Mouse (Mus musculus) hindbrain, embryonic 10.5 days (tissue): Measurements from ENCODE around the gene Unc93a2. TPM values are rescaled to one million over a fixed set of nuclear protein-coding genes. Genes with fewer than 3 reads are reported as not detected.
"Not testable (repeated sequence)": the region's sequence is repeated elsewhere in the genome, so short reads cannot be mapped to it uniquely, and the experiment has no call there.

Experiments
- DNase-seq: peaks from one replicate; pipeline ENCODE4 v3.0.0-alpha.2; 2017; ENCODE audit warnings: low spot score
- H3K27ac ChIP-seq: fragments of 300-500 bp; sonication (generic); 2 replicates; pipeline ENCODE4 v1.5.1; 2016; ENCODE audit warnings: mild to moderate bottlenecking, moderate library complexity
- H3K27me3 ChIP-seq: fragments of 300-500 bp; sonication (generic); 2 replicates; pipeline ENCODE4 v1.6.1; 2016; ENCODE audit warnings: mild to moderate bottlenecking; ENCODE audit not compliant: poor library complexity, insufficient read depth, severe bottlenecking
- H3K36me3 ChIP-seq: fragments of 300-500 bp; sonication (generic); 2 replicates; pipeline ENCODE4 v1.6.1; 2016; ENCODE audit warnings: mild to moderate bottlenecking, moderate library complexity
- H3K4me1 ChIP-seq: fragments of 300-500 bp; sonication (generic); replicated peaks from 2 replicates; pipeline ENCODE4 v1.6.1; 2016; ENCODE audit warnings: mild to moderate bottlenecking
- H3K4me3 ChIP-seq: fragments of 300-500 bp; sonication (generic); 2 replicates; pipeline ENCODE4 v1.5.1; 2016; ENCODE audit warnings: mild to moderate bottlenecking, moderate library complexity
- H3K9me3 ChIP-seq: fragments of 300-500 bp; sonication (generic); 2 replicates; pipeline ENCODE4 v1.6.1; 2016; ENCODE audit warnings: mild to moderate bottlenecking, moderate library complexity
- WGBS: fragments of 180-500 bp; shearing (Covaris S2); methylation state at CpG from one replicate; pipeline ENCODE4 v1.1.7; 2016; 5-methylcytosine and 5-hydroxymethylcytosine counted together
- polyA plus RNA-seq: library from polyadenylated mRNA; unstranded; fragments of >200 nt; fragmentation: Nextera tagmentation; extraction: Ambion mirVana; gene quantifications from 2 replicates; pipeline ENCODE4 v1.2.1, GENCODE M21; 2016

Unc93a2 gene
- not detected in 2 replicates for polyA plus RNA-seq

DNA sequence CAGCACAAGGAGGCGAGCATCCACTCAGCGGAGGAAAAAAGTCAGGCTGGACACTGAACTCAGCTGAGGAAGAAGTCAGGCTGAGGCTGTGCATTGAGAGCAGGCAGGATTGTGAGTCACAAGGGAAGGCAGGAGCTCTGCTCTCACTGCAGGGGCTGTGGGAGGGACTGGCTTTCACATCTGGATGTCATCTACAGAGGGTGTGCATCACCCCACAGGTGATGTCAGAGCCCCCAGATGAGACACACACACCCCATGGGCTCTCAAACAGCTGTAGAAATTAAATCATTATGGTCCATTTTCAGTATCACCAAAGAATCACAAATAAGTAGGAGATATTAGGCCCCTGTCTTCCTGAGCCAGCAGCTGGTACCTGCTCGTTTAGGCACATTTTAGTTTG is at the start of gene Unc93a2:
Gene Unc93a2 (minus strand): TSS at position 101 of the 400 bp plus-strand sequence.
- not testable (repeated sequence) for DNase-seq, H3K4me3 ChIP-seq, H3K36me3 ChIP-seq, H3K9me3 ChIP-seq, H3K27me3 ChIP-seq, H3K4me1 ChIP-seq, H3K27ac ChIP-seq
- WGBS, result 78% methylated on average over 3 of the region's 3 CpGs

DNA sequence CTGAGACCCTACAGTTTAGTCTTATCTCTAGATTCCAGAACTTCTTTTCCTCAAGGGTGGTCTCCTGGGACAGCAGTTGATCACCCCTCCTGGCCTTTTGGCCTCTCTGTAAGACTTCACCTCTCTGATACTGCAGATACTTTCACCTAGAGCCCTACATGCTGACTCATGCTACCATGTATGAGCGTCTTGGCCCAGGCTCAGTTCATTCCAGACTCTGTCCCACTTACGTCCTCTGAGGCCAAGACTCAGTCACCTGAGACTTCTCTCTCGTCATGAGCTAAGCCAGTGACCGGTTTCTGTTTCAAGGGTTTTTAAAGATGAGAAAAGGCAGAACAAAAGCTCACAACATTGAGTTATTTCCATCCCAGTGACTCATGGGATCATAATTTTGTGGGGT is 48.9 kb upstream of the Unc93a2 start:
- H3K27me3 ChIP-seq, H3K4me3 ChIP-seq, H3K9me3 ChIP-seq, DNase-seq, H3K36me3 ChIP-seq, H3K27ac ChIP-seq, H3K4me1 ChIP-seq: not testable (repeated sequence)
- 90% methylated on average over 4 of the region's 4 CpGs for WGBS

DNA sequence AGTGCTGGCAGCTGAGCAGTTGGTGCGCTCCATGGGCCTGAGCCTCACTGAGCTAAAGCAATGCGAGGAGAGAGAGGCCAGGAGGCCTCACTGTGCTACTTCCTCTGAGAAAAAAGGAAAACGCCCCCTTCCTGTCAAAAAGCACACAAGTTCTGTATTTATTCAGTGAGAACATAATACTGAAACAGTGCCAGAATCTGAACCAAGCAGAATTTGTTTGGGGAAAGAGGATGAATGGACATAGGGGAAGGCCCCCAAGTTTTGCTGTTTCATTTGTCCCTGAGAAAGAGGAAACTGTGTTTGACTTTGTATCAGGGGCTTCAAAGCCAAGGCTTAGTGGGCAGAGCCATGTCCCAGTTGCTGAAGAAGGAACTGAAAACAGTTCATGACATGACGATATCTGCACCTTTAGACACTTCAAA is 45.0 kb upstream of the Unc93a2 start:
- H3K4me1 ChIP-seq, H3K4me3 ChIP-seq, H3K27ac ChIP-seq, DNase-seq, H3K27me3 ChIP-seq, H3K36me3 ChIP-seq, H3K9me3 ChIP-seq: not testable (repeated sequence)
- 79% methylated on average over 4 of the region's 4 CpGs for WGBS

GRCm38 (mm10) chr17:7420191-7420973 is 35.1 kb upstream of the Unc93a2 start:
- H3K4me3 ChIP-seq, H3K36me3 ChIP-seq, H3K27ac ChIP-seq, H3K4me1 ChIP-seq, H3K27me3 ChIP-seq, DNase-seq, H3K9me3 ChIP-seq: not testable (repeated sequence)
- 36% methylated on average over 3 of the region's 3 CpGs for WGBS

DNA sequence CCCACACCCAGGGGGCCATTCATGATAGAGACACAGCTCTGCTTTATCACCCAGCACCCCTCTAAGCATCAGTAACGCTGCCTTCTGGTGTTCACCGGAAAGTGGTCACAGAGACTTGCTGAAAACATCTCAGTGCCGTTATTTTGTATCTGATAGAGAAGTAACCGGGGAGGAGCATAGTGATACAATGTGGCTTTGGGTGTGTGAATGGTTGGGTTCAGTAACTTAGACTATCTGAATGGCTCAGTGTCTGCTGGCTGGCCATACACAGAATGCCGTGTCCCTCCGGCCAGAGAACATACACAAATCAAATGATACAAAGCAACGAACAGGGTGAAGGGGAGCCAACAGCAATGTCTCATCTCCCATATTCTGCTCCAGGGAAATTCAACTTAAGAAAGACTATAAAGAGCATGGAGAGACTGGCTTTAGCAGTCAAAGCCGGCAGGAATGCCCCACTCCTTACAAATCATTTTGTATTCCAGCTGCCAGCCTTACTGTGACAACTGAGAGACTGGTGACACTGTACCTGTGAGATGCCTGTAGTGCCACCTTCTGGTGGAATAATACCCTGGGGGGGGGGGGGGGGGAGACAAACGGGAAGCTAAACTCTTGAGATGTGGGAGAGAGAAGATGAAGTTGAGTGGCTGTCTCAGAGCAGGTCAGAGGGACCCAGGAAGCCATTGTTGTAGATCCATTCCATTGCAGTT is 29.5 kb upstream of the Unc93a2 start:
- H3K4me3 ChIP-seq, H3K4me1 ChIP-seq, H3K9me3 ChIP-seq, H3K27ac ChIP-seq, DNase-seq, H3K36me3 ChIP-seq, H3K27me3 ChIP-seq: not testable (repeated sequence)
- 87% methylated on average over 8 of the region's 9 CpGs for WGBS

- not testable (repeated sequence) for DNase-seq, H3K4me3 ChIP-seq, H3K36me3 ChIP-seq, H3K27ac ChIP-seq, H3K4me1 ChIP-seq, H3K9me3 ChIP-seq, H3K27me3 ChIP-seq
- WGBS, result 83% methylated on average over 8 of the region's 8 CpGs
These were observed 28.1 kb upstream of the Unc93a2 start for GRCm38 (mm10) chr17:7413336-7413735.

GRCm38 (mm10) chr17:7399770-7400169 is 14.5 kb upstream of the Unc93a2 start:
- DNase-seq, H3K9me3 ChIP-seq, H3K4me3 ChIP-seq, H3K4me1 ChIP-seq, H3K27me3 ChIP-seq, H3K27ac ChIP-seq, H3K36me3 ChIP-seq: not testable (repeated sequence)
- 78% methylated on average over 6 of the region's 6 CpGs for WGBS

DNA sequence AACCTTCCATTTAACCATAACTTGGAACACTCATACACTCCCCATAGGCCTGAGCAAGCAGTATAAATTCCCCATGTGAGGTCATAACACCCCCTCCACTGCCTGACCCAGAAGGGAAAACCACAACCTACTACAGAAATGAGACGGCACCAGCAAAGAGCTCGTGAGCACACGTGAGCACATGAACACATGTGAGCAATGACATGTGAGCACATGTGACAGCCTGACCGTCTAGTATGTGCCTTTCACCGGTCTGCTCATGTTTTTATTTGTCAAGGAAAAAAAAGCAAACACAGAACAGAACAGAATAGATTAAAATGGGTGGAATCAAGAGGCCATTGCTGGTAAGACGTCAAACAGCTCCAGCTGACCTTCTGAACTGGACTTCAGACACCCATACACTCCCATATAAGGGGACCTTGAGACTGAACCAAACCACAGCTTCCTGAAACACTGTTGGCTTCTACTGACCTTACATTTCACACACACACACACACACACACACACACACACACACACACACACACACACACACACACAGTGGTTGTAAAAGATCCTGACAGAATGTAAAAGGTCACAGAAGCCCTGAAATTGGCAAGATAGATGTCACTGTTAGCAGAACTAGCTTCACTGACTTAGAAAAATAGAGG is 13.1 kb upstream of the Unc93a2 start:
- H3K4me1 ChIP-seq, H3K4me3 ChIP-seq, DNase-seq, H3K9me3 ChIP-seq, H3K36me3 ChIP-seq, H3K27me3 ChIP-seq, H3K27ac ChIP-seq: not testable (repeated sequence)
- WGBS, result 83% methylated on average over 6 of the region's 6 CpGs

DNA sequence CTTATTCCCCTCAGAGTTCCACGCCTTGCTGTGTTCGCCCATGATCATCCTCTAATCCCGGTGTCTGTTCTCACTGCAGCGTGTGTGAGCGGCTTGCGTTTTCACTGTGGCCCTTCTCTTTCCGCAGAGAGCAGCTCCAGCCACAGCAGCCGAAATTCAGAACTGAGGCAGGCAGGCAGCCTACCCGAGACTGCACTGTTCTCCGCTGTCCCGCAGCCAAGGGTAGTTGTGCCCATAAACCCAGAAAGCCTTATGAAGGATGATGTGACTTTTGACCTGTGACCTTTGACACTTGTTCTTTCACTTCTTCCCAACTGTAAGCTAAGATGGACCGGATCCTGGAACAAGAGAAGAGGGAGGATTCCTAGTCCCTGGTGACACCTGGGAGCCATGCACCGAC is 11.8 kb upstream of the Unc93a2 start:
- WGBS, result 87% methylated on average over 13 of the region's 13 CpGs

GRCm38 (mm10) chr17:7396288-7396687 is 11.0 kb upstream of the Unc93a2 start:
- H3K9me3 ChIP-seq, H3K4me3 ChIP-seq, H3K27me3 ChIP-seq, H3K27ac ChIP-seq, H3K36me3 ChIP-seq, H3K4me1 ChIP-seq, DNase-seq: not testable (repeated sequence)
- WGBS, result no CpG with 5 or more reads among the region's 2 CpGs

More for the DNA sequence above, 11.8 kb upstream of the Unc93a2 start:
- H3K27me3 ChIP-seq, H3K36me3 ChIP-seq, H3K4me1 ChIP-seq, H3K4me3 ChIP-seq, H3K9me3 ChIP-seq, H3K27ac ChIP-seq, DNase-seq: not testable (repeated sequence)

- not testable (repeated sequence) for H3K27me3 ChIP-seq, DNase-seq, H3K9me3 ChIP-seq, H3K27ac ChIP-seq, H3K36me3 ChIP-seq, H3K4me3 ChIP-seq, H3K4me1 ChIP-seq
- 90% methylated on average over 8 of the region's 8 CpGs for WGBS
These were observed 10.4 kb upstream of the Unc93a2 start for GRCm38 (mm10) chr17:7395671-7396070.

DNA sequence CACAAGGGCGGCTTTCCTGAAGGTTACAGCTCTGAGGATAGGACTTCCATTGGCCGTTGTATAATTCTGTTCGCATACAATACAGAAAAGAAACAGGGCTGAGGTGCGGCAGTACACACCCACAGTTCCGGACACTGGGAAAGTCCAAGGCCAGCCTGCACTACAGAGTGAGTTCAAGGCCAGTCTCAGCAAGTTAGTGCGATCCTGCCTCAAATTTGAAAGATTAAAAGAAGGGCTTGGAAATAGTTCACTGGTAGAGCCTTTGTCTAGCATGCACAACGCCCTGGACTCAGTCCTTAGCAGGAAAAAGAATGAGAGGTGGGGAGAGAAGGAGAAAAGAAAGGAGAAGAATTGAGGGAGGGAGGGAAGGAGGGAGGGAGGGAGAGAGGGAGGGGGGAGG is 9.9 kb upstream of the Unc93a2 start:
- WGBS, result 85% methylated on average over 7 of the region's 7 CpGs
- H3K4me3 ChIP-seq, result not testable (repeated sequence)

DNA sequence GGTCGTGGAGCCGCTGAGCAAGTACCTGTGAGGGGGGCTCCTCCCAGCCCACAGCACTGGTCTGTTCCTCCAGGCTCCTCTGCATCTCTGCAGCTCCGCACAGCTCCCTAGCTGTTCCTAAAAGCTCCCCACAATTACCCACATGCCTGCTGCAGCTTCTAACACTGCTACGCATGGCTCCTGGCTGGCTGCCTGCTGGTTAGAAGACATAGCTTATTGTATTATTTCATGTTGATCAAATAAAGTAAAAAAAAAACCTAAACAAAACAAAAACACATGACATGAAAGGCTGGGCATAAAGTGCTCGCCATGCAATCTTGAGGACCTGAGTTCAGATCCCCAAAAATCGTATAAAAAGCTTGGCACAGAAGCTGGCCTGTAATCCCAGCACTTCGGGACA is 4.6 kb upstream of the Unc93a2 start:
- DNase-seq, H3K27me3 ChIP-seq, H3K9me3 ChIP-seq, H3K4me3 ChIP-seq, H3K36me3 ChIP-seq, H3K27ac ChIP-seq, H3K4me1 ChIP-seq: not testable (repeated sequence)
- 84% methylated on average over 7 of the region's 7 CpGs for WGBS

More for the DNA sequence above, 9.9 kb upstream of the Unc93a2 start:
- not testable (repeated sequence) for H3K36me3 ChIP-seq, DNase-seq, H3K27ac ChIP-seq, H3K4me1 ChIP-seq, H3K9me3 ChIP-seq, H3K27me3 ChIP-seq
